Mouse (Mus musculus) small intestine, adult 2 months (tissue): ENCODE data around the gene Tysnd1. TPM values are rescaled to one million over a fixed set of nuclear protein-coding genes. Genes with fewer than 3 reads are reported as not detected.

Experiments used
- H3K27ac ChIP-seq: fragments of 200-500 bp; 2 replicates; pipeline ENCODE4 v1.5.1; 2012; ENCODE audit warnings: low read depth, low read length, control low read depth, inconsistent platforms; ENCODE audit not compliant: insufficient read depth
- H3K27me3 ChIP-seq: fragments of 200-500 bp; 2 replicates; pipeline ENCODE4 v1.6.1; 2012; ENCODE audit warnings: mild to moderate bottlenecking, moderate library complexity, low read length, inconsistent platforms; ENCODE audit not compliant: control insufficient read depth, insufficient read depth
- H3K36me3 ChIP-seq: fragments of 200-500 bp; 2 replicates; pipeline ENCODE4 v1.6.1; 2012; ENCODE audit warnings: mild to moderate bottlenecking, low read length, control low read depth, inconsistent platforms; ENCODE audit not compliant: control insufficient read depth, insufficient read depth
- H3K4me1 ChIP-seq: fragments of 200-500 bp; 2 replicates; pipeline ENCODE4 v1.6.1; 2012; ENCODE audit warnings: low read length, inconsistent platforms, mixed read lengths; ENCODE audit not compliant: control insufficient read depth, insufficient read depth, insufficient read length
- H3K4me3 ChIP-seq: fragments of 200-500 bp; 2 replicates; pipeline ENCODE4 v1.5.1; 2012; ENCODE audit warnings: low read depth, mild to moderate bottlenecking, control low read depth, inconsistent platforms, low read length, moderate library complexity
- CTCF ChIP-seq: fragments of 200-500 bp; IDR thresholded peaks from 2 replicates; pipeline ENCODE4 v1.5.1; 2012; ENCODE audit warnings: low read depth, mild to moderate bottlenecking, control low read depth, inconsistent platforms, low read length, moderate library complexity, mixed read lengths; ENCODE audit not compliant: insufficient replicate concordance, insufficient read length; ENCODE audit errors: extremely low read depth
- POLR2A ChIP-seq: fragments of 200-500 bp; IDR thresholded peaks from 2 replicates; pipeline ENCODE4 v1.6.1; 2012; ENCODE audit warnings: low read depth, mild to moderate bottlenecking, control low read depth, inconsistent platforms, low read length, moderate library complexity
- WGBS: fragments of 180-500 bp; shearing (Covaris S2); methylation state at CpG from one replicate; pipeline ENCODE4 v1.1.7; 2018; 5-methylcytosine and 5-hydroxymethylcytosine counted together
- polyA plus RNA-seq: library from polyadenylated mRNA; depleted of rRNA; stranded (reverse); fragments of >200 nt; gene quantifications from 2 replicates; pipeline ENCODE4 v1.2.3, GENCODE M21; 2012; rRNA removed

Gene Tysnd1
- polyA plus RNA-seq, 1 experiment: 110 TPM

DNA sequence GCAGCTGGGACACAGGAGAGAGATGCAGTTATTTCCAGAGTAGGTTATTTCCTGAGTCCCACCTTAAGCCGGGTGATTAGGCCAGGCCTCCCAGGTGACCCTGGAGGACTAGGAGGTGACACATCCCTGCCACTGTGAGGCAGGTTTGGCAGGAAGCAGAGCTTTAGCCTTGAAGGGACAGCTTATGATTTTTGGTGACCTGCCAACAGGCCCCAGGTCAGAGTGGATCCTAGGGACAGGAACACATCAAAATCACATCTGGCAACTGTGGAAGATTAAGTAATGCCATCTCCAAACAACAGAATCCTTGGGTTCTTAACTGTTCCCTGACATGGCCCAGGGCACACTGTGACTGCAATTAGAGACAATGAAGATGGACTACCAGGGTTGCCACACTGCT, 46.0 kb downstream of the Tysnd1 start:
- Histone ChIP-seq H3K27ac (no peak overlapping the region), H3K36me3 (no peaks in the 10 kb centered on the region; the same call in 1 of the 2 replicates), H3K4me1 (no peaks in the 10 kb centered on the region), H3K27me3 (no peaks in the 10 kb centered on the region), H3K4me3 (no peak overlapping the region)
- no peak for TF ChIP-seq CTCF
- no peak for TF ChIP-seq POLR2A
- WGBS: 55% methylated on average over 1 of the region's 1 CpGs

GRCm38 (mm10) chr10:61741873-61742272, 46.6 kb downstream of the Tysnd1 start:
- H3K27ac ChIP-seq: no peak overlapping the region

GRCm38 (mm10) chr10:61742336-61742735, 47.0 kb downstream of the Tysnd1 start:
- H3K4me3 ChIP-seq: no peak overlapping the region
- H3K4me1 ChIP-seq: no peaks in the 10 kb centered on the region
- WGBS: 92% methylated on average over 8 of the region's 8 CpGs
- H3K36me3 ChIP-seq: no peaks in the 10 kb centered on the region
- H3K27ac ChIP-seq: no peak overlapping the region
- no peaks in the 10 kb centered on the region for H3K27me3 ChIP-seq
- TF ChIP-seq POLR2A (no peak), CTCF (no peak; the same call in 1 of the 2 replicates)

More at GRCm38 (mm10) chr10:61741873-61742272, 46.6 kb downstream of the Tysnd1 start:
- Histone ChIP-seq H3K36me3 (no peaks in the 10 kb centered on the region; the same call in 1 of the 2 replicates), H3K4me3 (no peak overlapping the region), H3K4me1 (no peaks in the 10 kb centered on the region), H3K27me3 (no peaks in the 10 kb centered on the region)
- no peak for TF ChIP-seq POLR2A
- TF ChIP-seq CTCF: no peak; the same call in 1 of the 2 replicates
- 83% methylated on average over 4 of the region's 4 CpGs for WGBS

GRCm38 (mm10) chr10:61745133-61745532, 49.8 kb downstream of the Tysnd1 start:
- no peak for TF ChIP-seq CTCF
- no peak for TF ChIP-seq POLR2A
- Histone ChIP-seq H3K27ac (no peak overlapping the region), H3K36me3 (no peaks in the 10 kb centered on the region), H3K4me3 (no peak overlapping the region), H3K4me1 (no peaks in the 10 kb centered on the region), H3K27me3 (no peaks in the 10 kb centered on the region)
- 91% methylated on average over 4 of the region's 4 CpGs for WGBS

DNA sequence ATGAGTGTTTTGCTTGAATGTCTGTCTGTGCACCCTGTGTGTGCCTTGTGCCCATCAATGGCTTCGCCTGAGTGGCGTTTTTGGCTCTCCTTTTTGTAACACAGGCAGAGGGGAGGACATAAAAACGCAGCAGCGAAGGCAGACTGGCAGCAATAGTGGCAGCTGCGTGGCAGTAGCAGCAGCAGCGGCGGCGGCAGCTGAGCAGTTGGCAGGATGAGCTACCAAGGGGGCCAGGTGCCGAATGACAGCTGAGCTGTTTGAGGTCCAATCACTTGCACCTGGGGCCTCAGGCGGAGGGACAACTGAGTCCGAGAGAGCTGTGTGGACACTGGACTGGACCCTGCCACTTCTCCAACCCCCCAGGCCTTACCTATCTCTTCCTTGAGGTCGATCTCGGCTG, 52.0 kb downstream of the Tysnd1 start:
- no peak overlapping the region for H3K4me3 ChIP-seq
- no peaks in the 10 kb centered on the region for H3K27me3 ChIP-seq
- no peak for TF ChIP-seq CTCF
- TF ChIP-seq POLR2A: no peak
- H3K36me3 ChIP-seq: no peaks in the 10 kb centered on the region
- 0 out of 2 replicates have a peak, but pooled peaks cover 2% of the 10 kb centered on the region for H3K4me1 ChIP-seq
- WGBS: 91% methylated on average over 13 of the region's 13 CpGs
- no peak overlapping the region for H3K27ac ChIP-seq

GRCm38 (mm10) chr10:61750014-61750413, 54.7 kb downstream of the Tysnd1 start:
- Histone ChIP-seq H3K4me3 (no peak overlapping the region), H3K36me3 (no peaks in the 10 kb centered on the region), H3K27ac (no peak overlapping the region), H3K4me1 (0 out of 2 replicates have a peak, but pooled peaks cover 2% of the 10 kb centered on the region), H3K27me3 (no peaks in the 10 kb centered on the region)
- 64% methylated on average over 9 of the region's 9 CpGs for WGBS
- TF ChIP-seq POLR2A (no peak), CTCF (no peak)

DNA sequence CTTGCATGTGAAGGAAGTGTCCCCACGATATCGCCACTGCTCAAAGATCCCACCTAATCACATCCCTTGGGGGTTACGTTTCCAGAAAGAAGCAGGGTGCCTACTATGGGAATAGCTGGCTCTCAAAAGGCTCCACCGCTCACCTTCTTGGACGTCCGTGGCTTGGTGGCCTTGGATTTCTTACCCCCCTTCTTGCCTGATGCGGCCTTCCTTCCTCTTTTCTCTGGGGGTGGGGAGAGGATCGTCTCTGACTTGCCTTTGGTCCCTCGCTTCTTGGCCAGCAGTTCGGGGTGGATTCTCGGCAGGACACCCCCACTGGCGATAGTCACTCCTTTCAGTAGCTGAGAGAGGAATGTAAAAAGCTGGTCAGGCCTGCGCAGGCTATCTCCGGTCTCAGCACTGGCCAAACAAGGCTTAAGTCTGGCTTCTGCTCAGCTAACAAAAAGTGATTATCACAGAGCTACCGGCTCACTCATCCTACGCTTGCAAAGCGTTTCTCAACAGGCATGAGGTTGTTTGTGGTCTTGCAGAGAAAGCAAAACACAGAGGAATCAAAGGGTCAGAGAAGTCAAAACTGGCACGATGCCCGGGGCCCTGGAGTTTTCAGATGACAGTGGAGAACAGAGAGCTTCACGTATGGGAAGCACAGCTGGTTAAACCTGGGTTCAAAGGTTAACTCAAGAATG, 56.4 kb downstream of the Tysnd1 start:
- Histone ChIP-seq H3K36me3 (no peaks in the 10 kb centered on the region), H3K27ac (peak overlapping the region; percentile 15; the same call in 1 of the 2 replicates), H3K4me3 (no peak overlapping the region), H3K27me3 (no peaks in the 10 kb centered on the region), H3K4me1 (0 out of 2 replicates have a peak, but pooled peaks cover 2% of the 10 kb centered on the region)
- TF ChIP-seq CTCF: no peak
- no peak for TF ChIP-seq POLR2A
- 60% methylated on average over 20 of the region's 20 CpGs for WGBS

Other genes starting within 250 kb of the Tysnd1 start
- gene Eif4ebp2, start 242.9 kb upstream of the Tysnd1 start, polyA plus RNA-seq: 71.2 and 131 TPM in 2 replicates
- 6.0 and 7.4 TPM in 2 replicates for gene Lrrc20, start 219.7 kb upstream of the Tysnd1 start, polyA plus RNA-seq
- gene Npffr1, start 100.0 kb upstream of the Tysnd1 start, polyA plus RNA-seq: 0.04 TPM in 1 of 2 replicates, not detected in the other
- gene Ppa1, start 47.0 kb upstream of the Tysnd1 start, polyA plus RNA-seq: 55.3 and 57.4 TPM in 2 replicates
- gene Sar1a, start 15.2 kb upstream of the Tysnd1 start, polyA plus RNA-seq: 16.3 and 22.9 TPM in 2 replicates
- gene Aifm2, start 19.7 kb downstream of the Tysnd1 start, polyA plus RNA-seq: 4.9 and 6.7 TPM in 2 replicates
- gene H2afy2, start 88.6 kb downstream of the Tysnd1 start, polyA plus RNA-seq: 0.98 and 1.6 TPM in 2 replicates